Mouse (Mus musculus) liver, adult 2 months (tissue): ENCODE measurements at regions not wholly inside any gene's neighbourhood (a gene's known extent, or its start where the extent isn't known, plus 50 kb on each side); places are given as distances from the start of the nearest gene placed in this dataset.

Experiments
- CTCF ChIP-seq: fragments of 200-500 bp; IDR thresholded peaks from 2 replicates; pipeline ENCODE4 v1.5.1; 2011; ENCODE audit warnings: low read depth, low read length, control low read depth
- POLR2A ChIP-seq: fragments of 200-500 bp; IDR thresholded peaks from 2 replicates; pipeline ENCODE4 v1.6.1; 2011; ENCODE audit warnings: low read length, control low read depth; ENCODE audit not compliant: insufficient read depth; ENCODE audit errors: extremely low read depth

- TF ChIP-seq CTCF (no peak), POLR2A (no peak)
Observed at GRCm38 (mm10) chr1:125273752-125274151, 161.8 kb downstream of the Actr3 start.
